Mouse (Mus musculus) thymus, adult 2 months (tissue): ENCODE data around the gene Macrod2.

ENCODE experiments used
- CTCF ChIP-seq: fragments of 200-500 bp; IDR thresholded peaks from 2 replicates; pipeline ENCODE4 v1.5.1; 2012; ENCODE audit warnings: mild to moderate bottlenecking, control low read depth, low read length, moderate library complexity, borderline replicate concordance; ENCODE audit not compliant: control insufficient read depth, poor library complexity, insufficient read depth; ENCODE audit errors: extremely low read depth
- POLR2A ChIP-seq: fragments of 200-500 bp; IDR thresholded peaks from 2 replicates; pipeline ENCODE4 v1.6.1; 2012; ENCODE audit warnings: mild to moderate bottlenecking, low read length, control low read depth, moderate library complexity; ENCODE audit not compliant: control insufficient read depth, poor library complexity, insufficient read depth; ENCODE audit errors: extremely low read depth

DNA sequence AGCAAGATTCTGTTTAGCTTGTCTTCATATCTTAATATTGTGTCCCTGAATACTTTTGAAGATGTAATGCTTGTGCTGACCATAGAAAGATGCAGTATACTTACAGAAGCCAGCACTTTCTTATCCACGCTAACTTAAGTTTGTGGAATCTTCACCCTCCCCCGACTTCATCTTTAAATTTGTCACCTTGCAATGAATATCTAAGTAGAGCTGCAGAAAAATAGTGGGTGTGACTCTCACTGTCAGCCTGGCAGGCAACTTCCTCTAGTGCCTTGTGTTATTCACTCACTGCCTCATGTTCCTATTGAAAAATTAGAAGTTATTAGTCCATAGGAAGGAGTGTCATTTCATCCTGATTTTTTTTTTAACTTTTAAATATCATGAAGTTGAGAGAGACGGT is 139.5 kb downstream of the Macrod2 start:
- TF ChIP-seq CTCF (no peak), POLR2A (no peak)
